Mouse (Mus musculus) olfactory bulb, adult 2 months (tissue): ENCODE data around the gene Ssc4d. TPM values are rescaled to one million over a fixed set of nuclear protein-coding genes. Genes with fewer than 3 reads are reported as not detected.

ENCODE experiments used
- H3K27ac ChIP-seq: fragments of 200-500 bp; 2 replicates; pipeline ENCODE4 v1.5.1; 2012; ENCODE audit warnings: low read depth, low read length; ENCODE audit not compliant: insufficient read depth
- H3K4me1 ChIP-seq: fragments of 200-500 bp; 2 replicates; pipeline ENCODE4 v1.6.1; 2012; ENCODE audit warnings: low read length; ENCODE audit not compliant: control insufficient read depth, insufficient read depth
- H3K4me3 ChIP-seq: fragments of 200-500 bp; 2 replicates; pipeline ENCODE4 v1.5.1; 2012; ENCODE audit warnings: mild to moderate bottlenecking, low read depth, low read length, moderate library complexity; ENCODE audit not compliant: insufficient read depth
- CTCF ChIP-seq: fragments of 200-500 bp; IDR thresholded peaks from 2 replicates; pipeline ENCODE4 v1.5.1; 2012; ENCODE audit warnings: low read depth, mild to moderate bottlenecking, low read length, moderate library complexity; ENCODE audit not compliant: insufficient read depth
- POLR2A ChIP-seq: fragments of 200-500 bp; IDR thresholded peaks from 2 replicates; pipeline ENCODE4 v1.6.1; 2012; ENCODE audit warnings: mild to moderate bottlenecking, low read depth, low read length, moderate library complexity; ENCODE audit not compliant: insufficient read depth
- WGBS: fragments of 180-500 bp; shearing (Covaris S2); methylation state at CpG from one replicate; pipeline ENCODE4 v1.1.7; 2018; 5-methylcytosine and 5-hydroxymethylcytosine counted together
- polyA plus RNA-seq: library from polyadenylated mRNA; stranded (reverse); fragments of >200 nt; gene quantifications from 2 replicates; pipeline ENCODE4 v1.2.4, GENCODE M21; 2012; ENCODE audit warnings: low replicate concordance; ENCODE audit not compliant: missing spikeins, insufficient read depth, insufficient read length

Gene Ssc4d
- polyA plus RNA-seq, 1 experiment = not detected

GRCm38 (mm10) chr5:135984546-135985044 is 10.3 kb upstream of the Ssc4d start:
- Histone ChIP-seq H3K4me3 (no peak overlapping the region), H3K27ac (no peak overlapping the region), H3K4me1 (no peaks in the 10 kb centered on the region; the same call in 1 of the 2 replicates)
- WGBS = 75% methylated on average over 6 of the region's 6 CpGs
- TF ChIP-seq CTCF = no peak
- no peak for TF ChIP-seq POLR2A

DNA sequence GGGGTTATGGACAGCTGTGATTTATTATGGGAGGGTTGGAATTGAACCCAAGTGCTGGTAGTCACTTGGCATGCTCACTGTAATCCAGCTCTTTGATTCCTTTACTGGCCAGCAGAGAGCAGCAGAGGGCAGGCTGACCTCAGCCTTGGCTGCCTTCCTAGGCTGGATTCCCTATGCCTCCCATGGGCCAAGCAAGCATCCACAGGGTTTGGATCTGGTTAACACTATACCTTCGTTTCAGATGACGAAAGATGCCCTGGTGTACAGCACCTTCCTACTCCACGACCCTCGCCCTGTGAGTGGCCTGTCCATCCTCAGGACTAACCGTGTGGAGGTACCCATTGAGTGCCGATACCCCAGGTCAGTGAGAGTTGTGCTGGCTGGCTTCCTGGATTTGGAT is 8.1 kb upstream of the Ssc4d start:
- 43% methylated on average over 6 of the region's 6 CpGs for WGBS
- no peaks in the 10 kb centered on the region; the same call in 1 of the 2 replicates for H3K4me1 ChIP-seq
- TF ChIP-seq CTCF (peak; percentile 36; the same call in 1 of the 2 replicates), POLR2A (no peak)
- no peak overlapping the region for H3K27ac ChIP-seq
- no peak overlapping the region for H3K4me3 ChIP-seq

GRCm38 (mm10) chr5:135979904-135980303 is 5.6 kb upstream of the Ssc4d start, which contains the start of gene Zp3:
Zp3 (plus strand) TSS chr5:135980099.
- TF ChIP-seq POLR2A (no peak), CTCF (no peak)
- H3K4me1 ChIP-seq = peaks cover 6% of the 10 kb centered on the region
- H3K4me3 ChIP-seq = no peak within 1 kb of the TSS
- 66% methylated on average over 8 of the region's 8 CpGs for WGBS
- no peak within 1 kb of the TSS for H3K27ac ChIP-seq

DNA sequence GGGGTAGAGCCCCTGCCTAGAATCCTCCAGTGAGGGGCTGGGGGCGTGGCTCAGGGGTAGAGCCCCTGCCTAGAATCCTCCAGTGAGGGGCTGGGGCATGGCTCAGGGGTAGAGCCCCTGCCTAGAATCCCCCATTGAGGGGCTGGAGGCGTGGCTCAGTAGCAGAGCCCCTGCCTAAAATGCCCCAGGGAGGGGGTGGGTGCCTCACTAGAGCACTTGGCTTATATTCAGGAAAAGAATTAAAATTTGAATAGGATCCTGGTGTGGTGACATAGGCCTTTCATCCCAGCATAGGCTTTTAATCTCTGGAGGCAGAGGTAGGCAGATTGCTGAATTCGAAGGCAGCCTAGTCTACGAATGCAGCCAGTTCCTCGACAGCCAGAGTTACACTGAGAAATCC is 5.0 kb upstream of the Ssc4d start:
- Histone ChIP-seq H3K4me3 (no peak overlapping the region), H3K27ac (no peak overlapping the region), H3K4me1 (peaks cover 6% of the 10 kb centered on the region)
- no peak for TF ChIP-seq POLR2A
- 84% methylated on average over 5 of the region's 5 CpGs for WGBS

GRCm38 (mm10) chr5:135975893-135976668 is 1.8 kb upstream of the Ssc4d start:
- H3K27ac ChIP-seq = no peak overlapping the region
- 88% methylated on average over 8 of the region's 8 CpGs for WGBS
- H3K4me1 ChIP-seq = peaks cover 6% of the 10 kb centered on the region
- no peak for TF ChIP-seq POLR2A
- TF ChIP-seq CTCF = no peak
- no peak overlapping the region for H3K4me3 ChIP-seq

DNA sequence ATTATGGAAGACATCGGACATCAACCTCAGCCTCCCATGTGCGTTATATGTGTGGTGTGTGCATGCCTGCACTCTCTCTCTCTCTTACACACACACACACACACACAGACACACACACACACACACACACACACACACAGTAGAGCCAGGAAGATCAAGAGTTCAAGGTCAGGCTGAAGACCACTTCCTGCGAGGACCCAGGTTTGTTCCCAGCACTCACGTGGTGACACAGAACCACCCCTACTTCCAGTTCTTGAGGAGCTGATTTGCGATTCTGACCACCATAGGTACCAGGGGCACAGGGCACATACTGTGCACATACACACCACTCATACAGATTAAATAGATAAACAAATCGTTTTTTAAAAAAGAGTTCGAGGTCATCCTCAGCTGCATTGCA is 2.5 kb downstream of the Ssc4d start:
- WGBS = 90% methylated on average over 7 of the region's 7 CpGs
- Histone ChIP-seq H3K27ac (no peak overlapping the region), H3K4me1 (peaks cover 6% of the 10 kb centered on the region), H3K4me3 (no peak overlapping the region)
- TF ChIP-seq POLR2A (no peak), CTCF (no peak)

GRCm38 (mm10) chr5:135970247-135970646 is 4.1 kb downstream of the Ssc4d start:
- Histone ChIP-seq H3K4me1 (peaks cover 4% of the 10 kb centered on the region), H3K27ac (no peak overlapping the region), H3K4me3 (no peak overlapping the region)
- WGBS = 80% methylated on average over 6 of the region's 6 CpGs
- TF ChIP-seq CTCF (no peak), POLR2A (no peak)

DNA sequence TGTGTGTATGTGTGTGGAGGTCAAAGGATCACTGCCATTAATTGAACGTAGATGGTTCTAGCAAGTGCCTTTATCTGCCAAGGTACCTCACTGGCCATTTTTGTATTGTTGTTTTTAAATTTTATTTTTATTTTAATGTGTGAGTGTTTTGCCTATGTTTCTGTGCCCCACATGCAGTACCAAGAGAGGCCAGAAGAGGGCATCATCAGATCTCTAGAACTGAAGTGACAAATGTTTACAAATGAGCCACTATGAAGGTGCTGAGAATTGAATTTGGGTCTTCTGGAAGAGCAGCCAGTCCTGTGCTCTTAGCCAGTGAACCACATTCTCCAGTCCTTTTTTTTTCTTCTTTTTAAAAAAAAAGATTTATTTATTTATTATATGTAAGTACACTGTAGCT is 5.5 kb downstream of the Ssc4d start:
- H3K4me1 ChIP-seq = peaks cover 5% of the 10 kb centered on the region
- WGBS = 64% methylated on average over 1 of the region's 1 CpGs
- no peak overlapping the region for H3K4me3 ChIP-seq
- TF ChIP-seq CTCF = no peak
- TF ChIP-seq POLR2A = no peak
- no peak overlapping the region for H3K27ac ChIP-seq

DNA sequence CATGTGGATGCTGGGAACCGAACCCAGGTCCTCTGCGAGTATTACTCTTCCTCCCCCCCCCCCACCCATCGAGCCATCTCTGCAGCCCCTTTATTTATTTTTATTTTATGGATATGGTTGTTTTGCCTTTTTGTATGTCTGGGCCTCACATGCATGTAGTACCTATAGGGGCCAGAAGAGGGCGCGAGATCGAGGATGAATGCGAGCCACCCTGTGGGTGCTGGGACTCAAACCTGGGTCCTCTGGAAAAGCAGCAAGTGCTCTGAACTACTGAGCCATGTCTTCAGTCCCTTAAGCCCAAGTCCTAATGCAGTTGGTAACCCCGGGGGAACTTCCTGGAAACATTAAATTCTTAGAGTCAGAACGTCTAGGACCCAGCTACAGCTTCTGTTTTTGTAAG is 7.5 kb downstream of the Ssc4d start:
- H3K27ac ChIP-seq = no peak overlapping the region
- TF ChIP-seq CTCF (no peak), POLR2A (no peak)
- H3K4me1 ChIP-seq = peaks cover 8% of the 10 kb centered on the region
- H3K4me3 ChIP-seq = no peak overlapping the region
- WGBS = 64% methylated on average over 9 of the region's 9 CpGs
